In the genomic region with DNA sequence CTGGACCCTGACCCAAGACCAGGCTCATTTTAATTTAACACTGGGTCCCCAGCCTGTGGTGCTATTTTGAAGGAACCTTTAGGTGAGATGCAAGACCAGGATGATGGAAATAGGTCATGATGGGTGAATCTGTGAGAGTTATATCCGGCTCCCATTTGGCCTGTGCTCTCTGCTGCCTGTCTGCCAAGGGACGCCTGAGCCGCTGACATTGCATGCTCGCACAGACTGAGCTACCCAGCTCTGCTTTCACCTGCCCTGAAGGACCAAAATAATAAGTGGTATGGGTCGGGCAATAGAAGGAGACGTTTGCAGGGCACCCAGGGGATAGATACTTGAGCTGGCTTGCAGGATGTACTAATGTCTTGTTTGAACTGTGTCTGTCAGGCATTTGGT, we compare ENCODE assay signal across 23 mouse cellular contexts. TPM values are rescaled to one million over a fixed set of nuclear protein-coding genes. Genes with fewer than 3 reads are reported as not detected.
DNase-seq lines count a peak whose midpoint lies in the region; ATAC-seq lines count a peak whose summit lies in the region.
"Had no signal": no experiment of that assay in that cellular context is flagged by ENCODE, and none has a peak within 500 bp of the region (broad histone marks: within the 10 kb centered on the region; RNA-seq: fewer than 3 reads in every experiment).

No protein-coding gene starts in this region.

- H3K9me3 ChIP-seq in embryonic facial prominence, embryonic 12.5 days: no peaks in the 10 kb centered on the region
- H3K9me3 ChIP-seq in embryonic facial prominence, embryonic 10.5 days: peaks cover 3% of the 10 kb centered on the region; the same call in 1 of the 2 replicates
- H3K9me3 ChIP-seq in kidney, embryonic 16.5 days (ENCODE audit: low read length): no peaks in the 10 kb centered on the region
- H3K9me3 ChIP-seq in neural tube, embryonic 15.5 days (replicated peaks): no peaks in the 10 kb centered on the region
- H3K9me3 ChIP-seq: forebrain, embryonic 15.5 days; heart, embryonic 15.5 days; hindbrain, embryonic 10.5 days; liver, embryonic 15.5 days had no signal

- H3K27ac ChIP-seq in embryonic facial prominence, embryonic 12.5 days: peak overlapping the region; percentile 43; the same call in 1 of the 2 replicates
- H3K27ac ChIP-seq in embryonic facial prominence, embryonic 10.5 days (replicated peaks): no peak overlapping the region
- H3K27ac ChIP-seq in kidney, embryonic 16.5 days (ENCODE audit: low read length): peak overlapping the region; percentile 88
- 0 out of 2 replicates have a peak overlapping the region, but pooled peaks have one; percentile 33 for H3K27ac ChIP-seq in neural tube, embryonic 15.5 days (replicated peaks)
- H3K27ac ChIP-seq: forebrain, embryonic 15.5 days; heart, embryonic 15.5 days; hindbrain, embryonic 10.5 days; liver, embryonic 15.5 days had no signal

- no peak overlapping the region for H3K4me3 ChIP-seq in embryonic facial prominence, embryonic 12.5 days
- no peak overlapping the region for H3K4me3 ChIP-seq in embryonic facial prominence, embryonic 10.5 days
- no peak overlapping the region for H3K4me3 ChIP-seq in kidney, embryonic 16.5 days (ENCODE audit: low read length)
- H3K4me3 ChIP-seq in neural tube, embryonic 15.5 days (replicated peaks): no peak overlapping the region
- H3K4me3 ChIP-seq: forebrain, embryonic 15.5 days; heart, adult 2 months; heart, embryonic 15.5 days; hindbrain, embryonic 10.5 days; liver, embryonic 15.5 days; megakaryocyte, embryonic 14.5 days had no signal

- peaks cover 12% of the 10 kb centered on the region for H3K4me1 ChIP-seq in embryonic facial prominence, embryonic 12.5 days
- peaks cover 11% of the 10 kb centered on the region for H3K4me1 ChIP-seq in embryonic facial prominence, embryonic 10.5 days
- peaks cover 45% of the 10 kb centered on the region for H3K4me1 ChIP-seq in kidney, embryonic 16.5 days (ENCODE audit: insufficient read depth, low read length)
- H3K4me1 ChIP-seq in neural tube, embryonic 15.5 days: peaks cover 12% of the 10 kb centered on the region
- H3K4me1 ChIP-seq: hindbrain, embryonic 10.5 days had no signal

- no peaks in the 10 kb centered on the region for H3K27me3 ChIP-seq in embryonic facial prominence, embryonic 12.5 days
- H3K27me3 ChIP-seq in embryonic facial prominence, embryonic 10.5 days (replicated peaks; ENCODE audit: low read depth, poor library complexity, severe bottlenecking): peaks cover 31% of the 10 kb centered on the region
- H3K27me3 ChIP-seq in kidney, embryonic 16.5 days (ENCODE audit: insufficient read depth, low read length): no peaks in the 10 kb centered on the region
- H3K27me3 ChIP-seq in neural tube, embryonic 15.5 days (replicated peaks): 0 out of 2 replicates have a peak, but pooled peaks cover 10% of the 10 kb centered on the region

- H3K36me3 ChIP-seq in embryonic facial prominence, embryonic 12.5 days: no peaks in the 10 kb centered on the region
- H3K36me3 ChIP-seq in embryonic facial prominence, embryonic 10.5 days (replicated peaks): no peaks in the 10 kb centered on the region
- no peaks in the 10 kb centered on the region for H3K36me3 ChIP-seq in kidney, embryonic 16.5 days (ENCODE audit: insufficient read depth, low read length)
- no peaks in the 10 kb centered on the region for H3K36me3 ChIP-seq in neural tube, embryonic 15.5 days
- H3K36me3 ChIP-seq: forebrain, embryonic 15.5 days; heart, embryonic 15.5 days; hindbrain, embryonic 10.5 days; liver, embryonic 15.5 days had no signal

- H3K9ac ChIP-seq in embryonic facial prominence, embryonic 12.5 days: no peak overlapping the region
- no peak overlapping the region for H3K9ac ChIP-seq in kidney, embryonic 16.5 days (replicated peaks; ENCODE audit: low read length)
- no peak overlapping the region for H3K9ac ChIP-seq in neural tube, embryonic 15.5 days (replicated peaks)
- H3K9ac ChIP-seq: forebrain, embryonic 15.5 days; heart, embryonic 15.5 days; liver, embryonic 15.5 days had no signal

- H3K4me2 ChIP-seq in embryonic facial prominence, embryonic 12.5 days (replicated peaks): no peak overlapping the region
- H3K4me2 ChIP-seq in kidney, embryonic 16.5 days (replicated peaks; ENCODE audit: low read depth, low read length): peak overlapping the region; percentile 31; the same call in 1 of the 2 replicates
- H3K4me2 ChIP-seq in neural tube, embryonic 15.5 days: no peak overlapping the region
- H3K4me2 ChIP-seq: forebrain, embryonic 15.5 days; heart, embryonic 15.5 days; liver, embryonic 15.5 days had no signal

- no peak for ATAC-seq in embryonic facial prominence, embryonic 12.5 days (ENCODE audit: insufficient number of reproducible peaks, insufficient read depth, low FRiP score, low TSS enrichment)
- ATAC-seq in kidney, embryonic 16.5 days (ENCODE audit: low FRiP score, low TSS enrichment): no peak
- ATAC-seq in neural tube, embryonic 15.5 days (ENCODE audit: low FRiP score): no peak
- ATAC-seq: forebrain, embryonic 15.5 days had no signal

- intact Hi-C loops in heart, postnatal 10 days (cut with DNase I): no loop called here

- 60% methylated on average over 6 of the region's 6 CpGs for WGBS in embryonic facial prominence, embryonic 12.5 days
- 69% methylated on average over 6 of the region's 6 CpGs for WGBS in embryonic facial prominence, embryonic 10.5 days
- WGBS in kidney, embryonic 16.5 days: 33% methylated on average over 6 of the region's 6 CpGs
- 74% methylated on average over 6 of the region's 6 CpGs for WGBS in neural tube, embryonic 15.5 days

- no peak for DNase-seq in embryonic facial prominence, embryonic 10.5 days (ENCODE audit: low spot score)
- no peak for DNase-seq in kidney, adult 18-20 months
- DNase-seq in gastrocnemius, postnatal 25 days: peak; percentile 63
- no peak for DNase-seq in heart, postnatal 10 days
- no peak for DNase-seq in left cerebral cortex, adult 9 months (ENCODE audit: low spot score in 2 of 2)
- DNase-seq: adrenal gland, adult 8-10 months; cerebellum, adult 8-10 months; heart, adult 2 months; left cerebral cortex, postnatal 4 days; lung, postnatal 14 days; midbrain, embryonic 14.5 days; thymus, postnatal 36 days had no signal

RNA-seq across cellular contexts. Expression of a gene that starts 6.7 kb away (rescaled TPM):
- polyA plus RNA-seq in embryonic facial prominence, embryonic 12.5 days (2016; fragmentation: Nextera tagmentation; extraction: Ambion mirVana): 15.3 and 16.9 TPM in 2 replicates
- polyA plus RNA-seq in embryonic facial prominence, embryonic 10.5 days (2016; fragmentation: Nextera tagmentation; extraction: Ambion mirVana): 16.3 and 17.0 TPM in 2 replicates
- polyA plus RNA-seq in kidney, embryonic 16.5 days (2015; fragmentation: Nextera tagmentation; extraction: Ambion mirVana): 16.0 and 17.9 TPM in 2 replicates
- total RNA-seq in gastrocnemius, postnatal 25 days (2021): 1 to 10 TPM; 1.7 to 1.8 TPM
- 8.8 and 10.1 TPM in 2 replicates for polyA plus RNA-seq in neural tube, embryonic 15.5 days (2015; fragmentation: Nextera tagmentation; extraction: Ambion mirVana)
- total RNA-seq in heart, postnatal 10 days (2021): 1 to 10 TPM; 4.2 to 5.0 TPM

RNA-seq across cellular contexts. Expression of a gene that starts 22.0 kb away (rescaled TPM):
- 0.61 and 0.95 TPM in 2 replicates for polyA plus RNA-seq in embryonic facial prominence, embryonic 12.5 days (2016; fragmentation: Nextera tagmentation; extraction: Ambion mirVana)
- not detected in 2 replicates for polyA plus RNA-seq in embryonic facial prominence, embryonic 10.5 days (2016; fragmentation: Nextera tagmentation; extraction: Ambion mirVana)
- polyA plus RNA-seq in kidney, embryonic 16.5 days (2015; fragmentation: Nextera tagmentation; extraction: Ambion mirVana): 6.7 and 7.1 TPM in 2 replicates
- total RNA-seq in gastrocnemius, postnatal 25 days (2021): not detected
- polyA plus RNA-seq in neural tube, embryonic 15.5 days (2015; fragmentation: Nextera tagmentation; extraction: Ambion mirVana): 2.0 and 2.2 TPM in 2 replicates
- total RNA-seq in heart, postnatal 10 days (2021): under 1 TPM; 0.17 to 0.35 TPM
- total RNA-seq: common myeloid progenitor, adult 5-6 weeks; heart, adult 2 months; neutrophil, adult 5-6 weeks had no signal
- polyA plus RNA-seq: hindbrain, embryonic 10.5 days had no signal

RNA-seq across cellular contexts. Expression of a gene that starts 27.2 kb away (rescaled TPM):
- 0.40 and 0.76 TPM in 2 replicates for polyA plus RNA-seq in embryonic facial prominence, embryonic 12.5 days (2016; fragmentation: Nextera tagmentation; extraction: Ambion mirVana)
- polyA plus RNA-seq in embryonic facial prominence, embryonic 10.5 days (2016; fragmentation: Nextera tagmentation; extraction: Ambion mirVana): 0.52 TPM in 1 of 2 replicates, not detected in the other
- not detected in 2 replicates for polyA plus RNA-seq in kidney, embryonic 16.5 days (2015; fragmentation: Nextera tagmentation; extraction: Ambion mirVana)
- total RNA-seq in gastrocnemius, postnatal 25 days (2021): not detected
- not detected in 2 replicates for polyA plus RNA-seq in neural tube, embryonic 15.5 days (2015; fragmentation: Nextera tagmentation; extraction: Ambion mirVana)
- total RNA-seq in heart, postnatal 10 days (2021): not detected
- total RNA-seq: adrenal gland, adult 8-10 months; common myeloid progenitor, adult 5-6 weeks; heart, adult 2 months; layer of hippocampus, adult 8-10 months; neutrophil, adult 5-6 weeks had no signal
- polyA plus RNA-seq: forebrain, embryonic 15.5 days; heart, adult 2 months; heart, embryonic 15.5 days; liver, embryonic 15.5 days; midbrain, embryonic 14.5 days had no signal

RNA-seq across cellular contexts. Expression of a gene that starts 34.5 kb away (rescaled TPM):
- polyA plus RNA-seq in embryonic facial prominence, embryonic 12.5 days (2016; fragmentation: Nextera tagmentation; extraction: Ambion mirVana): 106 and 109 TPM in 2 replicates
- polyA plus RNA-seq in embryonic facial prominence, embryonic 10.5 days (2016; fragmentation: Nextera tagmentation; extraction: Ambion mirVana): 107 and 117 TPM in 2 replicates
- polyA plus RNA-seq in kidney, embryonic 16.5 days (2015; fragmentation: Nextera tagmentation; extraction: Ambion mirVana): 126 and 139 TPM in 2 replicates
- 10 to 100 TPM; 24.7 to 28.6 TPM for total RNA-seq in gastrocnemius, postnatal 25 days (2021)
- polyA plus RNA-seq in neural tube, embryonic 15.5 days (2015; fragmentation: Nextera tagmentation; extraction: Ambion mirVana): 134 and 149 TPM in 2 replicates
- total RNA-seq in heart, postnatal 10 days (2021): 10 to 100 TPM; 19.9 to 21.9 TPM
